Mouse (Mus musculus) left cerebral cortex, adult 11 months (tissue): ENCODE measurements around the gene Ube2d3.
"Not testable (repeated sequence)": the region's sequence is repeated elsewhere in the genome, so short reads cannot be mapped to it uniquely, and the experiment has no call there.

Source experiments
- DNase-seq: peaks from one replicate; pipeline ENCODE4 v3.0.0; 2022; ENCODE audit warnings: low spot score

Gene Ube2d3

DNA sequence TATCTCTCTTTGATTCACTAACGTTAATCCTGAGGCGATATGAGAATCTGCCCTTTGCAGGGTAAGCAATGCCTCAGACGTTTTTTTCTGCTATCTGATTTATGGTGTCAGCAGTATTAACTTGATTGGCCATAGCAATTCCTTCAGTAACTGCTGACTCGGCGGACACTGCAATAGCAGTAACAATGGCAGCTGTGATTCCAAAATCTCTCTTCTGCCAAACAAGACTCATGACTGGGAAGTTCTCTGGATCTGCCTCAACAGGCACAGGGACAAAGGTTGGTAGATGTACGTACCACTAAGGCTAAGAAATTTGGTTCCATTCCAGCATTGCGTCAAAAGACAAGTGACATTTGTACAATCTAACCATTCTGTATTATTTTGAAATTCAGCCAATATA lies 55.4 kb downstream of the Ube2d3 start:
- not testable (repeated sequence) for DNase-seq

DNA sequence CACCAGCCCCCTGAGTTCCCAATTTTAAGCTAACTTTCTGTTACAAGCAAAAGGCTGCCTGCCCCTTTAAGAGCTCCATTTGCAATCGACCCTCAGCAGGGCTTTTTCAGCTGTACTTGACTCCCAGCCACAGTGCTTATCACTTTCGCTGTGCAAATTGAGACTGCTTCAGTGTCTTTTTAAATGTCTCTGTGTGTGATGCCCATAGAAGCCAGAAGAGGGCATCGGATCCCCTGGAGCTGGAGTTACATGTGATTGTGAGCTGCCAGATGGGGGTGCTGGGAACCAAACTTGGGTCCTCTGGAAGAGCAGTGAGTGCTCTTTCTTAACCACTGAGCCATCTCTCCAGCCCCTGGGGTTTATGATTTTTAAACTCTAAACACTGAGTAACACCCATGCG lies 60.0 kb downstream of the Ube2d3 start:
- DNase-seq: not testable (repeated sequence)

DNA sequence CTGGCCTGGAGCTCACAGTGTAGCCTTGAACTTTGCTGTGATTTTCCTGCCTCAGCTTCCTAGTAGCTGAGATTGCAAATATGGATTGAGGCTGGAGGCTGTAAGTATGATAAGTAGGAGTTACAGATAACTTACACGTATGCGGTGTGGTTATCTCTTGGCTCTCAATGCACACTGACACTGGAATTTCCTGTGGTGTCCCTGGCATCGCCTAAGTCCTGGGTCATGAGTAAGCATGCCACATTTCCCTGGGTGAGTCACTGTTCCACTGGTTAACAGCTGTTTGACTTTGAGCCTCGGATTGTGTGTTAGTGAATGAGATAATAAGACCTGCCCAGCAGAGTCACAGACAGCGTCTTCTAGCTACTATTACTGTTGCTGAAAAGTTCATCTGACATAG lies 60.9 kb downstream of the Ube2d3 start:
- DNase-seq: no peak

DNA sequence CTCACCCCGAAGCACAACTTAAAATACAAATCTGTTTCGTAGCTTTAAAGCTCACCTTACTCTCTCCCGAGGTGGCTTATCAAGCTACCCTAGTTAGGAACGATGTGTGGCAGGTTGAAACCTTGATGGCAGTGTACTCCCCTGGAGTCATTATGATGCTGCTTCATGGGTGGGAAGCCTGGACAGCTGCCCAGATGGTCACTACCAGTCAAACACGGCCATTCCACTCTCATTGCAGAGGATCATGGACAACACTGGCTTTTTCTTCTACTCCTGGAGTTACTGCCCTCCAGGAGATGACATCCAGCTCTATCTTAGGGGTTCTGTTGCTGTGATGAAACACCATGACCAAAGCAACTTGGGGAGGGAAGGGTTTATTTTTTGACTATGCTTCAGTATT lies 65.2 kb downstream of the Ube2d3 start:
- no peak for DNase-seq

DNA sequence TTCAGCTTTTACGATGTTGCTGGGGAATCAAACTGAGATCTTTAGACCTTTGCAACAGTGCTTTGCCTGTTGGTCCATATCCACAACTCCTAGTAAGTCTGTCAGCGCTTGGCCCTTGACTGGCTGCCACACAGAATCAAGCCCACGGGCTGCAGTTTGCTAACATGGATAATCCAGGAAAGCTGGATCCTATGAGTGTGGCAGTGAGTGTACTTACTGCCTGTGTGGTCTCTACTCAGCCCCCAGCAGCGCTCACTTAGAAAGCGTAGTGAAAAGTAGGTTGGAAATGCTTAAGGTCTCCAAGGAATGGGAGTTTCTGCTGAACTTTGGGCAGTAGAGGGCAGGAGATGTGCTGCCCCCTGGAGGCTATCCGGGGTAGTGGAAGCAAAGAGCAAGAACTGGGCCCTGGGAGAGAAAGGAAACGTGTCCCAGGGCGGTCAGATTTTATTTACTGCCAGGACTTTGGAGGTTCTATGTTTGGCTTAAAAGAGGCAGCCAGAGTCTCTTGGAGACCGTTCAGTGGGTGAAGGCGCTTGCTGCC lies 67.5 kb downstream of the Ube2d3 start:
- DNase-seq: no peak

DNA sequence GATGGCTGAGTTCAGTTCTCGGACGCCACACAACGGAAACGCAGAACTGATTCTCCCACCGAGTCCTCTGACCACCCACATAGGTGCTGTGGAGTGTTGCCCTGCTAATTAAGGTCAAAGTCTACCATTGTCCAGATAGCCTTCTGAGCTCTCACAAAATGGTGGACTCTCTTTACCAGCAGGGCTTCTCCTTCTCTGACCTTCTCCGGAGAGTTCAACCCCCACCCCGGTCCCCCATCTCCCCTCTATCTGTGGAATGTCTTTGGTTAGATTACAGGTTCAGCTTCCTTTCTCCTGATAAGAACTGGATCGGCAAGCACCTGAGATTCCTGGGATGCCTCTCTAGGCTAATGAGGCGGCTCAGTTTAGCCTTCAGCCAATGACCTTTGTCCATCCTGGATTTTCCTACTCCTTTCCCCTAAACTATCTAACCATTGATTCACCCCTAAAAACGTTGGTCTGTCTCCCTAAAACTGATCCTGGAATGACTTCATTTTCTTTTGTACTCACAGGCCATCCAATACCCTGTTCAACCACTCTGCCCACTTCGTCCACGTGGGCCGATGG lies 68.0 kb downstream of the Ube2d3 start:
- no peak for DNase-seq

DNA sequence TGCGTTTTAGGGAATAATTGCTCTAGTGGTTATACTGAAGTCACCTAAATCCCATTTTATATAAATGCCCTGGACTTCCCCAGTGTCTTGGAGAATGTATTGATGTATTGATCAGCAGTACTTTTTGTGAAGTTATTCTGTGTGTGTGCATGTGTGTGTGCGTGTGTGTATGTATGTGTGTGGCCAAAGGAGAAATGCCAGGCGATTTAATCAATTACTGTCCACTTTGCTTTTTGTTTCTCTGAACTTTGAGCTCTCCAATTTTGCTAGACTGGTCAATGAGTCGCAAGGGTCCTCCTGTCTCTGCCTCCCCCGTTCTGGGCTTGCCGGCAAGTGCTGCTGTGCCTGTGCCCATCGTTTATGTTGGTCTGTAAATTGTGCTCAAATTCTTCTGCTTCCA lies 69.6 kb downstream of the Ube2d3 start:
- no peak for DNase-seq

DNA sequence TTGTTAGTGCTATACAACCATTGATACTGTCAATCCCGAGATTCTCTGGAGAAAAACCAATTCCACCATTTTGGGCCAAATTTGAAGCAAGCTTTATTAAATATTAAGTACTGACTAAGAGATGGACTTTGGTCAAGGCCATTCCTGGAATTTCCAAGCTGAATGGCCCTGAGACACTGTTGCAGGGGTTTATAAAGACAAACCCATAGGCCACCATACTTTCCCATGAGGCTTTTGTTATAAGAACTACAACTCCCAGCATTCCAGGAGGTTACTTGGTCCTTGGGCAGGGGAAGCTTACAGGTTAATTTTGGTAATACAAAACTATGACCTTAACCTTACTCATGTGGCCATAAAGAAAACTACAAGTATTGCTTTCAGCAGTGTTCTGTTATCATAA lies 70.2 kb downstream of the Ube2d3 start:
- DNase-seq: no peak

DNA sequence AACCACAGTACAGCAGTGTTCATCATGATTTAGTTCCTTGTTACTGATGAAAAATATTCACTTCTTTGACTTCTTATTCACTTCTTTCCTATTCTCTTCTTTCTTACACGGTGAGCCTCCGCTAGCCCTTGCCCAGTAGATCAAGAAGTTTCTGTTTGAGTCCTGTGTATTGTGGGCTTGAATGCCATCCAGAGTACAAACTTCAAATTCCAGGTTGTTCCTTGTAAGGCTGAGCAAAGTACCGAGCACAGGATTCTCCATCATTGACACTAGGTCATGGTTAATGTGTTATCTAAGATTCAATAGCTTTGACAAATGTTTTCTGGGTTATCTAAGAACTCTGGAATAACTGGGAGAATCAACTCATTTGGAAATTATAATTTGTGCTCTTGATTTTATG lies 72.4 kb downstream of the Ube2d3 start:
- no peak for DNase-seq

DNA sequence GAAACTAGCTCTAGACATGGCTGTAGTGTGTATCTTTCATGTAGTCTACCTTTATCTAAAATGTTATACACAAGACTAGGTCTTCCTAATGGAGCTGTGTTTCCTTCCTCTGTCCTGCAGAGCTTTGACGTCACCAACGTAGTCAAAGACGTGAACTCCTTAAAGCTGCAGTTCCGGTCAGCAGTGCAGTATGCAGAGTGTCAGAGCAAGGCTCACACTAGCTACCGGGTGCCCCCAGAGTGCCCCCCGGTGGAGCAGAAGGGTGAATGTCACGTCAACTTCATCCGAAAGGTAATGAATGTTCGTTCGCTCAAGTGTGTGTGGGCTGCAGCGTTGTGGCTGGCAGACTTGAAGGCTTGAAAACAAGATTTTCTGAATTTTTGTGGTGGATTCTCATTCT lies 73.7 kb downstream of the Ube2d3 start:
- no peak for DNase-seq

DNA sequence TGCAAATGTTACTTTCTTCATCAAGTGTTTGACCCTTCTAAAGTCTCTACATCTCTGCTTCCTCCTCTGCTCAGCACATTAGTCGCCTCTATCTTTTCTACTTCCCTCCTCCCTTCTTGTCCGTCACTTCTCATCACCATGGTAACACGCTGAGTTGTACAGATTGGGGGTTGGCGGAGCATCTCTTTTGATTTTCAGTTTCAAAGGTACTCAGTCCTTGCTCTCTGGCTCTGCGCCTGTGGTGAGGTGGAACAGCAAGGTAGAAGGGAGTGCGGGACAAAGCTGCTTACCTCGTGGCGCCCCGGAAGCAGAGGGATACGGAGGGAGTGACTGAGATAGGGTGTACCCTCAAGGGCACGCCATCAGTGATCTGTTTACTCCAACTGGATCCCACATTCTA lies 75.3 kb downstream of the Ube2d3 start:
- DNase-seq: no peak

DNA sequence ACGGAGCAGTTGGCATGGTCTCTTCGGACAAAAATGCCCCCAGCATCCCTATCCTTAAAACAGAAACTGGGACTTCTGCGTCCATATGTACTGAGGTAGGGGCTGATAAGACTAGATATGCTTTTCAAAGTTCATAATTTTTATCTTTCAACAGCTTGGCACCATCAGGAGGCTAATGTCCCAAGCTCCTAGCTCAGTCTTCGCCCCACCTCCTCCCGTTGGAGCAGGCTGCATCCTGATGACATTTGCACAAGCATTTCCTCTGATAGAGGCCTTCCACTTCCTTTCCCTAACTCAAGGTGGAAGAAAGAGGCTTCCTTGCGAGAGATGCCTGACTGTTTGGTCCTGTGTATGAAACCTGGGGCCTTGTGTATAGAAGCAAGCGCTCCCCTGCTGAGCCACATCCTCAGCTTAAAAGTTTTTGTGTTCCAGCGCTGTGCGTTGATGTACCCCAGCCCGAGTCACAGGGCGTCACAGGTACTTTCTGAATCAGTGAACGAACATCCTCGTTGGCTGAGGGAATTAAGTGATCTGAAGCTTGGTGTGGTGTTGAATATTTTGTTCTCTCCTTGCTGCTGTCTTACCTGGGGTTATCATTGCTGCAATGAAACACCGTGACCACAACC lies 76.0 kb downstream of the Ube2d3 start:
- DNase-seq: no peak

DNA sequence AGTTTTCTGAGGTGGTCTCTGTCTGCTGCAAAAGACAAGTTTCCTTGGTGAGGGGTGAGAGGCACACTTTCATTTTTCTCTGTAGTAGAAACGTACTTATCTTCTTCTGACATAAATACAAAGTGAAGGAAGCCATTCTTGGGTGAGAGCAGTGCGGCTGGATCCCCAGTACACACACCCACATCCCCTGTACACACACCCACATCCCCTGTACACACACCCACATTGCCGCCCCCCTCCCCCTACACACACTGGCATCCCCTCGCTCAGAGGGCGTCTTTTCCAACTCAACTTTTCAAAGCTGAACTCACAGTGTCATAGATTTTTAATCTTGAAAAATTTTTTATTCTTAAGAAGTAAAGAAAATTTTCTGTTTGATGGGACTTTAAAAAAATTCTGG lies 77.3 kb downstream of the Ube2d3 start:
- no peak for DNase-seq

DNA sequence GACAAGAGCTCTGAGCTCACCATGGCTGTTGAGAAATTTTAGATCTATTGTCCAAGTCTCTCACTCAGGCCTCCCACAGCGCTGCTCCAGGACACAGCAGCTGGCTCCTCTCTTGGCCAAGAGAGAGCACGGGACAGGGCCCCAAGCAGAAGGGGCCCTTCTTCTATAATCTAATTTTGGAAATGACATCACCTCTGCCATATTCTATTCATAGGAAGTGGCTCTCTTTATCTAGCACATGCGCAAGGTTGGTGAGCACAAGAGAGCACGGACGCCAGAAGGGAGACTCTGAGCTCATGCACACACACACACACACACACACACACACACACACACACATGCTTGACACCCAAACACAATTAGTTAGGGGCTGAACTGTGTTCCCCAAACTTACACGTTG lies 78.9 kb downstream of the Ube2d3 start:
- no peak for DNase-seq
